Mouse (Mus musculus) lung, postnatal 10 days (tissue): ENCODE data around the gene Large2.
"Not testable (repeated sequence)": the region's sequence is repeated elsewhere in the genome, so short reads cannot be mapped to it uniquely, and the experiment has no call there.

Experiments
- DNase-seq: peaks from one replicate; pipeline ENCODE4 v3.0.0; 2021

Gene Large2

GRCm38 (mm10) chr2:92374514-92374913, at the start of gene Large2, which contains the start of gene Pex16:
Gene Large2, minus strand, starts transcription at chr2:92374869.
Gene Pex16, plus strand, starts transcription at chr2:92374676.
- peak; percentile 57 for DNase-seq

GRCm38 (mm10) chr2:92423702-92424461, 49.2 kb upstream of the Large2 start:
- peak; percentile 98 for DNase-seq

DNA sequence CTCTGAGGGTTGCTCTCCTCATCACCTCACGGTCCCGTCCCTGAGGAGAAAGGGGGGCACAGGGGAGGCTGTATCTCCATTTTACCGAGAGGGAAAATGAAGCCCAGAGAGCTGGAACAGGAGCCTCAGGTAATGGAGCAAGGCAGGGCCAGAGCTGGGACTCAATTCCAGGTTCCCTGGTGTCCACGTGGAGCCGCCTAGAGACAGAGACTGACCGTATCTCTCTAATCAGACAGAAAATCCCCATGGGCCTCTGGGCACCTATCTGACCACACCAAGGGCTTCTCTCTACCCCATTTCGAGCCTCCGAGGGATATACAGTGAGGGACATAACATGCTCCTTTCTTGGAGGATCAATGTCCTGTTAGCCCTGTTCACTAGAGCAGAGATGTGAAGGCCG, 48.5 kb upstream of the Large2 start:
- DNase-seq, result no peak

DNA sequence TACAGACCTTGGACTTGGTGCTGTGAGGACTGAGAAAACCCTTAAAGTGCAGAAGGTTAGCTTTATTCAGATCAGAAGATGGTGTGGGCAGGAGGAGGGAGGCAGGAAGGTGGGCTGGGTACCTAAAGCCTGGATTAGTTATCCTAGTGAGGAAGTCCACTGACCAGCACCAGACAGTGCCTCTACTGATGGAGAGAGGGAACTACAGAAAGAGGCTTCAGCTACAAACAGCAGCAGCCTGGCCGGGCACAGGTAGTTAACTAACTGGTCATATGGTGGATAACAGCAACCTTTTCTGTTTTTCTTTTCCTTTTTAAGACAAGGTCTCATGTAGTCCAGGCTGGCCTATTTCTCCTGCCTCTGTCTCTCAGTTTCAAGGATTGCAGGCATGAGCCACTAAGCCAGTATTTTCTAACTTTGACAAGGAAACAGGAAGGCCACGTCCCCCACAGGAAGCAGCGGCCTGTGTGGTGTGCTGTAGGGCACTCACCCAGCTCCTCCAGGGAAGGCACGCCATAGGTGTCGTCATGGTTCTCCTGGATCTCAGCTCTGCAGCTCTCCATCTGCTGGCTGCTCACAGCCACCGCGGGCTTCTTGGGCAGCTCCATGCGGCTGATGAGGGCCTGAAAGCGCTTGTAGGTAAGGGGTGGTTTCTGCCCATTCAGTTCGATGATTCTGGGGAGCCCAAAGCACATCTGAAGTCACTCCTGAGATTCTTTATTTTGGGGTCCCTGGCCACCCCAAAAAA, 47.9 kb upstream of the Large2 start:
- DNase-seq, result peak; percentile 44

DNA sequence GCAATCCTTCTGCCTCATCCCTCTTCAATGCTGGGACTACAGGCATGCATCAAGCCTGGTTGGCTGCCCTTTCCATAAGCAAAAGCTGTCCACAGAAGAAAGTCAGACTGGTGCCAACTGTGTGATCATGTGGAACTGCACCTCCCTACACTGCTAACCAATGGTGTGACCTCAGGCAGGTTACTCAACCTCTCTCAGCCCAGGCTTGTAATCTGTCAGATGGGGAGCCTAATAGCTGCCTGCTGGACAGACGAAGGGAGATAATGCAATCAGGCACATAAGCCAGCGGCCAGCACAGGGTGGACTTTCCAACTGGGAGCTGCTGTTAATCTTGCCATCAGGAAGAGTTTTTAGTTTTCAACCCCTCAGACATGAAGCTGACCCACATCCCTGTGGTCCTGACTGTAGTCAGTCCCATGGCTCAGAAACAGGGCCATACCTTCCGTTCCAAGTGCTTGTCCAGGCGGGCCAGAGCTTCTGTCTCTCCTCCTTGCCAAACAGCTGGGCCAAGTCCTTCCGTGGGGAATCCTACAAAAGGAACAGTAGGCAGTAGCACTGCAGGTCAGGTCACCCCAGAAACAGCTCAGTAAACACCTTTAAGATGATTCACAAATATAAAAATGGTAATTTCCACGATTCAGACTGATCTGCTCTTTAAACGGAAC, 47.2 kb upstream of the Large2 start:
- no peak for DNase-seq

DNA sequence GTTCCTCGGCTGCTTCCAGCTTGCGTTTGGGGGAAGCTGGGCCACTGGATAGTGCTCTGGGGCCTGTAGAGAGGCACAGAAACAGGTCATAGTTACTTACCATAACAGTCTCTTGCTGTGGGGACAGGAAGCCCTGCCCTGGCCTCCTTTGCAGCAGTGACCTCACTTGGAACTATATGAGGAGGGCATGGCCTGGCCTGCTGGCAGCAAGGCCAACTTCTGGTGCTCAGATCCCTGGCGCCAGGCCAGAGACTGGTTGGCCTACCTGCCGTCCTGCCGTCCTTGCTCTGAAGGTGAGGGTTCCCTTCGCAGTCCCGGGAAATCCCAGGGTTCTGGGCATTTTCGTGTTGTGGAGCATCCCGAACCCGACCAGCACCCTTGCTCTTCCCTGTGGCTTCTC, 37.0 kb upstream of the Large2 start:
- no peak for DNase-seq

- no peak for DNase-seq
These were observed 33.8 kb upstream of the Large2 start for GRCm38 (mm10) chr2:92408309-92409045.

DNA sequence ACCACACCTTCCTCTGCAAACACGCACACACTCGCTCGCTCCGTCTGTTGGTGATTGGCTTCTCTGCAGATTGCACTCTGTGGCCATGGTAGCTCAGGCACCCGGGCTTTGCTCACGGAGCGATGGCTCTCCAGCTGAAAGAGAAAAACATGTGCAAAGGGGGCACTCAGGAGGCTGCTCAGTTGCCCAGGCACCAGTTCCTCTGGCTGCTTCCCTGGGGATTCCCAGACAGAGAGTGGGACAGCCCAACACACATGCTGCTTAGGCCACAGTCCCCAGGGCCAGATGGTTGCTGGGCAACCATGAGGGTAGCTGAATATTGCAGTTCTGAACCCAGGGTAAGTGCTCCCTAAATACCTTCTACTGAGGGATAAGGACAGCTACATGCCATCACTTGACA, 31.0 kb upstream of the Large2 start:
- DNase-seq, result no peak

- DNase-seq, result no peak
These were observed 30.1 kb upstream of the Large2 start for GRCm38 (mm10) chr2:92404737-92405136.

DNA sequence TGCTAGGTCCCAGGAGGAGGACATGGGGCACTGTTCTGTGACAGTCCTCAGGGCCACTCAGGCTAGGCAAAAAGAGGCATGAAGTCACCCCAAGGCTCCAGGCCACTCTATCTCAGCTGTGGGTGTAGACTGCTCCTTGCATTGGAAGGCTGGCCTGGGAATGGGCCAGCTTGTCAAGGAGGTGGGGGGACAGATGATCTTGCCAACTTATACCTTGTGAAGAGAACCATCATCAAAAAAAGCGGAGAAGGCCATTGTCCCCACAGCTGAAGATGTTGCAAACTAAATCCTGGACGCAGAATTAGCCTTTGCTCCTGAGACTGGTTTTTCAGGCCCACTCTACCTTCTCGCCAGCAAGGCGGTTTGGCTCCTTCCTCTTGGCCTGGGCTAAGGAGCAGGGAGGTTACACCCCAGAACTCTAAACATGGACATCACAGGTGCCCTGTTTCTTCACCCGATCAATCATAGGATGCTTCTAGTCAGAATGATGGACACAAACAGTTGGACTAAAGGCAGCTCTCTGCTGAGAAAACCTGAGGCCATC, 29.2 kb upstream of the Large2 start:
- DNase-seq, result no peak

- no peak for DNase-seq
These were observed 28.1 kb upstream of the Large2 start for GRCm38 (mm10) chr2:92402591-92403326.

GRCm38 (mm10) chr2:92401091-92401561, 26.5 kb upstream of the Large2 start, which contains the start of gene Mapk8ip1:
Gene Mapk8ip1, minus strand, starts transcription at chr2:92401263.
- peak; percentile 13 for DNase-seq

DNA sequence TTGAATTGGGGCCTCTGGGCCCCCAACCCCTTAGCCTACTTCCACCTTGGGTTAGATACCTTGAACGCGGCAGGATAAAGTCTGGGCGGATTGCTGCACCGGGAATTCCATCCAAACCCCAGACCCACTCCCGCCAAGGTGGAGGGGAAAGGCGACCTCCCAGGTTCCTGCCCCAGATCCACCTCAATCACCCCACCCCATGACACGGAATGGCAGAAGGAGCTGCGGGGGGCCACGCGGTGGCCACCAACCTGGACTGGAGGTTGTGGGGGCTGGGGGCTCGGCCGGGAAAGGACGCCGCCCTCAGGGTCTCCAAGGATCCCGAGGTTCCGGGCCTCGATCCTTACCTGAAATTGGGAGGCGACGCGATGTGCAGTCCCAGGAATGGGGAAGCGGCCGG, 26.0 kb upstream of the Large2 start:
- no peak for DNase-seq

GRCm38 (mm10) chr2:92399877-92400276, 25.2 kb upstream of the Large2 start:
- DNase-seq, result not testable (repeated sequence)

GRCm38 (mm10) chr2:92397436-92397835, 22.8 kb upstream of the Large2 start:
- DNase-seq, result no peak

DNA sequence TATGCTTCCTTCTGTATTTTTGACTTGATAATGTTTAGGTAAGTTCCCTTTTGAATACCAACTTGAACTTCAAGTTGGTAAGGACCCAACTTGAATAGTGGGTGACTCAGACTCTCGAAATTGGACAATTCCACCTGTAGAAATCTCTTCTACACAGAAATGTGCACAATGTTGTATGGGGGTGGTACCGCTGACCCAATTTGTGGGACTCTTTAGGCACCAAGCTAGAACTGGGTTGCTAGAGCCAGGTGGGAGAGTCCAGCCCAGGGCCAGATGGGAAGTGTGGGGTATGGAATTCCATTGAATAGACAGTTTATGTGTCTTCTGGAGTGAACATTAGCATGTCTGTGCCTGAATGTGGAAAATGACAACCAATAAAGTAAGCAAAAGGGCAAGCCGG, 20.9 kb upstream of the Large2 start:
- no peak for DNase-seq

GRCm38 (mm10) chr2:92392318-92393264, 17.9 kb upstream of the Large2 start:
- DNase-seq, result no peak

- DNase-seq, result no peak
These were observed 17.1 kb upstream of the Large2 start for GRCm38 (mm10) chr2:92391703-92392317.

GRCm38 (mm10) chr2:92391116-92391515, 16.4 kb upstream of the Large2 start:
- DNase-seq, result no peak
